Mouse (Mus musculus) heart, adult 8-10 months (tissue): Measurements from ENCODE around the gene Gm14548. TPM values are rescaled to one million over a fixed set of nuclear protein-coding genes. Genes with fewer than 3 reads are reported as not detected.
"Not testable (repeated sequence)": the region's sequence is repeated elsewhere in the genome, so short reads cannot be mapped to it uniquely, and the experiment has no call there.

ENCODE experiments used
- DNase-seq: peaks from one replicate; pipeline ENCODE4 v3.0.0; 2022; ENCODE audit warnings: low spot score
- total RNA-seq, 4 experiments: library from RNA; stranded (reverse); gene quantifications; 2 replicates each; pipeline ENCODE4 v1.2.4; 2022

Gene Gm14548
- total RNA-seq, result under 1 TPM in 2 of 4 experiments, not detected in 2; 0.14 to 0.28 TPM

GRCm38 (mm10) chr7:3898036-3898590 is at the start of gene Gm14548:
Gene Gm14548, minus strand, starts transcription at chr7:3898120.
- DNase-seq, result peak; percentile 13

- DNase-seq, result no peak
These were observed 48.2 kb upstream of the Gm14548 start for GRCm38 (mm10) chr7:3946117-3946516.

GRCm38 (mm10) chr7:3940915-3941314 is 43.0 kb upstream of the Gm14548 start:
- peak; percentile 6 for DNase-seq

- DNase-seq, result no peak
These were observed 42.1 kb upstream of the Gm14548 start for GRCm38 (mm10) chr7:3939866-3940525.

GRCm38 (mm10) chr7:3935473-3935872 is 37.6 kb upstream of the Gm14548 start:
- DNase-seq, result not testable (repeated sequence)

GRCm38 (mm10) chr7:3915387-3915786 is 17.5 kb upstream of the Gm14548 start, which contains the start of gene Lilra6:
Gene Lilra6, minus strand, starts transcription at chr7:3915503.
- not testable (repeated sequence) for DNase-seq

GRCm38 (mm10) chr7:3903704-3904103 is 5.8 kb upstream of the Gm14548 start:
- no peak for DNase-seq

- DNase-seq, result not testable (repeated sequence)
These were observed 22.9 kb downstream of the Gm14548 start for GRCm38 (mm10) chr7:3875032-3875431.

GRCm38 (mm10) chr7:3844951-3845350 is 53.0 kb downstream of the Gm14548 start, which contains the start of gene Pira2:
Gene Pira2, minus strand, starts transcription at chr7:3845051.
- DNase-seq, result not testable (repeated sequence)

GRCm38 (mm10) chr7:3837854-3838253 is 60.1 kb downstream of the Gm14548 start:
- DNase-seq, result not testable (repeated sequence)

Other genes with a start within 250 kb of the Gm14548 start
- gene Leng1, start 232.3 kb downstream of the Gm14548 start, total RNA-seq, result 10 to 100 TPM; 10.4 to 12.8 (median 11.8) TPM
- 1 to 10 TPM in 1 of 4 experiments, under 1 TPM in 3; 0.66 to 1.1 (median 0.80) TPM for gene Tmc4, start 220.6 kb downstream of the Gm14548 start, total RNA-seq
- gene Tsen34, start 205.3 kb downstream of the Gm14548 start, total RNA-seq, result 10 to 100 TPM; 65.3 to 88.1 (median 74.1) TPM
- 10 to 100 TPM; 19.2 to 23.5 (median 22.3) TPM for gene Mboat7, start 204.6 kb downstream of the Gm14548 start, total RNA-seq
- gene Rps9, start 194.1 kb downstream of the Gm14548 start, total RNA-seq, result 100 to 1,000 TPM; 559 to 671 (median 596) TPM
- 1 to 10 TPM; 1.4 to 3.4 (median 1.6) TPM for gene Pirb, start 177.7 kb downstream of the Gm14548 start, total RNA-seq
- under 1 TPM in 2 of 4 experiments, not detected in 2; 0.22 to 0.75 TPM for gene Gm15448, start 72.4 kb downstream of the Gm14548 start, total RNA-seq
- under 1 TPM in 1 of 4 experiments, not detected in 3; 0.12 TPM for gene Pira2, start 53.1 kb downstream of the Gm14548 start, total RNA-seq
- under 1 TPM in 2 of 4 experiments, not detected in 2; 0.24 to 0.63 TPM for gene Lilra6, start 17.4 kb upstream of the Gm14548 start, total RNA-seq
- gene Lair1, start 165.1 kb upstream of the Gm14548 start, total RNA-seq, result 1 to 10 TPM in 3 of 4 experiments, under 1 TPM in 1; 0.84 to 2.0 (median 1.7) TPM
- 1 to 10 TPM in 2 of 4 experiments, under 1 TPM in 2; 0.79 to 1.7 (median 0.95) TPM for gene Ttyh1, start 221.3 kb upstream of the Gm14548 start, total RNA-seq
- 10 to 100 TPM; 27.1 to 49.5 (median 38.6) TPM for gene Leng8, start 238.9 kb upstream of the Gm14548 start, total RNA-seq